Mouse (Mus musculus) hindbrain, embryonic 16.5 days (tissue): Measurements from ENCODE around the gene Adcy1. TPM values are rescaled to one million over a fixed set of nuclear protein-coding genes. Genes with fewer than 3 reads are reported as not detected.

Source experiments
- ATAC-seq: fragments of 200-750 bp; cut with Nextera tagmentation; 2 replicates; pipeline ENCODE4 v1.8.0; 2017; ENCODE audit warnings: moderate TSS enrichment, moderate library complexity
- H3K27ac ChIP-seq: fragments of 300-500 bp; sonication (generic); 2 replicates; pipeline ENCODE4 v1.5.1; 2014; ENCODE audit warnings: low read depth, mild to moderate bottlenecking, control low read depth, low read length, moderate library complexity
- H3K27me3 ChIP-seq: fragments of 300-500 bp; sonication (generic); replicated peaks from 2 replicates; pipeline ENCODE4 v1.6.1; 2014; ENCODE audit warnings: low read length; ENCODE audit not compliant: control insufficient read depth, insufficient read depth
- H3K36me3 ChIP-seq: fragments of 300-500 bp; sonication (generic); 2 replicates; pipeline ENCODE4 v1.6.1; 2014; ENCODE audit warnings: mild to moderate bottlenecking, low read length, moderate library complexity, mixed read lengths; ENCODE audit not compliant: control insufficient read depth, insufficient read depth
- H3K4me1 ChIP-seq: fragments of 300-500 bp; sonication (generic); 2 replicates; pipeline ENCODE4 v1.6.1; 2014; ENCODE audit warnings: low read depth, low read length; ENCODE audit not compliant: control insufficient read depth, insufficient read depth
- H3K4me2 ChIP-seq: fragments of 300-500 bp; sonication (generic); 2 replicates; pipeline ENCODE4 v1.6.1; 2014; ENCODE audit warnings: mild to moderate bottlenecking, low read length, control low read depth, moderate library complexity
- H3K4me3 ChIP-seq: fragments of 300-500 bp; sonication (generic); 2 replicates; pipeline ENCODE4 v1.5.1; 2014; ENCODE audit warnings: mild to moderate bottlenecking, low read length, control low read depth, moderate library complexity
- H3K9ac ChIP-seq: fragments of 300-500 bp; sonication (generic); 2 replicates; pipeline ENCODE4 v1.6.1; 2014; ENCODE audit warnings: low read depth, mild to moderate bottlenecking, control low read depth, low read length, moderate library complexity
- H3K9me3 ChIP-seq: fragments of 300-500 bp; sonication (generic); 2 replicates; pipeline ENCODE4 v1.6.1; 2014; ENCODE audit warnings: mild to moderate bottlenecking, low read length, moderate library complexity; ENCODE audit not compliant: control insufficient read depth
- WGBS: fragments of 180-500 bp; shearing (Covaris S2); extraction: QIAGEN DNeasy Blood & Tissue Kit; methylation state at CpG from one replicate; pipeline ENCODE4 v1.1.7; 2014; 5-methylcytosine and 5-hydroxymethylcytosine counted together
- polyA plus RNA-seq: library from polyadenylated mRNA; unstranded; fragments of >200 nt; fragmentation: Nextera tagmentation; extraction: Ambion mirVana; gene quantifications from 2 replicates; pipeline ENCODE4 v1.2.1, GENCODE M21; 2015

Gene Adcy1
- polyA plus RNA-seq, 1 experiment from 2014 or later, result 15.2 TPM

DNA sequence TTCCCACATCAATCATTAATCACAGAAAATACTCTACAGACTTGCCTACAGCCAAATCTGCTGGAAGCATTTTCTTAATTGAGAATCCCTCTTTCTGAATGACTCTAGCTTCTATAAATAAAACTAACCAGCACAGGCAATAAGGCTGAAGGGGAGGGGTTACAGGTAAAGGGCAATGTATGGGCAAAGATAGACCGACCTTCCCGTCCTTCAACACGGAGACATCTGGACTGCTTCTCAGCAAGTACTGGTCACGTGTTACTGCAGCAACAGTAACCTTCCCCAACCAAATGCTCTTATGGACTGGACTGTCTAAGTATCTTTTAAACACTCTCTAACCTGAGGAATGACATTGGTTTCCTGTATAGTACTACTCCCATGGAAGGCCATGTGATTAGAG, 9.6 kb upstream of the Adcy1 start:
- H3K36me3 ChIP-seq, result no peaks in the 10 kb centered on the region
- H3K4me3 ChIP-seq, result no peak overlapping the region
- H3K4me2 ChIP-seq, result no peak overlapping the region
- no peak overlapping the region for H3K27ac ChIP-seq
- 95% methylated on average over 4 of the region's 4 CpGs for WGBS
- H3K9ac ChIP-seq, result no peak overlapping the region
- H3K27me3 ChIP-seq, result no peaks in the 10 kb centered on the region; the same call in 1 of the 2 replicates
- H3K4me1 ChIP-seq, result peaks cover 13% of the 10 kb centered on the region
- H3K9me3 ChIP-seq, result no peaks in the 10 kb centered on the region
- ATAC-seq, result no peak

- no peak overlapping the region for H3K4me3 ChIP-seq
- no peaks in the 10 kb centered on the region for H3K36me3 ChIP-seq
- 82% methylated on average over 6 of the region's 6 CpGs for WGBS
- ATAC-seq, result no peak
- no peak overlapping the region for H3K27ac ChIP-seq
- H3K9ac ChIP-seq, result no peak overlapping the region
- H3K4me1 ChIP-seq, result peaks cover 13% of the 10 kb centered on the region
- no peak overlapping the region for H3K4me2 ChIP-seq
- H3K9me3 ChIP-seq, result no peaks in the 10 kb centered on the region
- H3K27me3 ChIP-seq, result no peaks in the 10 kb centered on the region; the same call in 1 of the 2 replicates
Measured at GRCm38 (mm10) chr11:7054662-7055265, 8.5 kb upstream of the Adcy1 start.

GRCm38 (mm10) chr11:7055455-7056017, 7.8 kb upstream of the Adcy1 start:
- Histone ChIP-seq H3K9me3 (no peaks in the 10 kb centered on the region), H3K4me3 (no peak overlapping the region), H3K4me2 (peak overlapping the region; percentile 23), H3K4me1 (peaks cover 13% of the 10 kb centered on the region), H3K9ac (peak overlapping the region; percentile 45; the same call in 1 of the 2 replicates), H3K27ac (peak overlapping the region; percentile 55; the same call in 1 of the 2 replicates), H3K36me3 (no peaks in the 10 kb centered on the region), H3K27me3 (no peaks in the 10 kb centered on the region; the same call in 1 of the 2 replicates)
- ATAC-seq, result peak; percentile 91
- 14% methylated on average over 14 of the region's 14 CpGs for WGBS

GRCm38 (mm10) chr11:7056121-7056520, 7.2 kb upstream of the Adcy1 start:
- WGBS, result 10% methylated on average over 11 of the region's 11 CpGs
- no peak overlapping the region for H3K4me3 ChIP-seq
- ATAC-seq, result peak; percentile 60
- peak overlapping the region; percentile 62 for H3K27ac ChIP-seq
- no peaks in the 10 kb centered on the region; the same call in 1 of the 2 replicates for H3K27me3 ChIP-seq
- H3K9me3 ChIP-seq, result no peaks in the 10 kb centered on the region
- H3K4me1 ChIP-seq, result peaks cover 13% of the 10 kb centered on the region
- no peaks in the 10 kb centered on the region for H3K36me3 ChIP-seq
- H3K4me2 ChIP-seq, result peak overlapping the region; percentile 20; the same call in 1 of the 2 replicates
- peak overlapping the region; percentile 32 for H3K9ac ChIP-seq

DNA sequence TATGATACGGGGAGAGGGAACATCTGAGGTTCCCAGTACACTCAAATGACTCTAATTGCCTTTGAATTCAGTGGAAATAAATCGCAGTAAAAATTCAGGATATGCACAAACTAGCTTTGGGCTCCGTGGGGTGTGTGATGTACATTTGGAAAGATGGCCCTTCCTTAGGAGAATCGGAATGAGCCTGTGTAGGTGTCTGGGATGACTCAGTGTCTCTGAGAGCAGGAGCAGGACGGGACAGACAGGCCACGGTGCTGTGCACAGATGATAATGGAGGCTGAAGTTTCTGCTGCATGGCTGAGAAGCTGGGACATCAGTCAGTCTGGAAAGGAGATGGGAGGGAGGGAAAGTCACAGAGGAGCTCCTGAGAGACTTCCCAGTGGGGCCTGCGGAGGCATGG, 5.5 kb upstream of the Adcy1 start:
- Histone ChIP-seq H3K4me1 (peaks cover 13% of the 10 kb centered on the region), H3K27me3 (no peaks in the 10 kb centered on the region; the same call in 1 of the 2 replicates), H3K36me3 (no peaks in the 10 kb centered on the region), H3K27ac (no peak overlapping the region), H3K4me2 (no peak overlapping the region), H3K9ac (no peak overlapping the region), H3K9me3 (no peaks in the 10 kb centered on the region), H3K4me3 (no peak overlapping the region)
- WGBS, result 85% methylated on average over 7 of the region's 7 CpGs
- ATAC-seq, result no peak

DNA sequence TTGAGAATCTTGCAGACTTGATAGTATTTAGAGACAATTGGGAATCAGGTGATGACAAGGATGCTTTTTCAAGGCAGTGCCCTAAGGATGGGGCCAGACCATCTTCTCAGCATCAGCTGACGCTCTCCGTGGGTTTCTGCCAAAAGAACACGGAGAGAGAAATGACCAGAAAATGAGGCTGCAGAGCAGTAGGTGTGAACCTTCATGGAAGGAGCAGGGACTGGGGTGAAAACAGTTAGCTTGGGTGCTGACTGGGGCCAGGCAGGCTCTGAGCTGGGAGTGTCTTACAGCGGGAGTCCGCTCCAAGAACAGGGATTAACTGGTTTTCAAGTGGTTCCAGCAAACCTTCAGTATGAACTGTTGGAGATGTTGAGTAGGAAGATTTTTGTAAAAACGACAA, 1.3 kb upstream of the Adcy1 start:
- Histone ChIP-seq H3K4me1 (peaks cover 16% of the 10 kb centered on the region), H3K9me3 (no peaks in the 10 kb centered on the region), H3K27ac (no peak overlapping the region), H3K27me3 (no peaks in the 10 kb centered on the region), H3K4me3 (no peak overlapping the region), H3K36me3 (no peaks in the 10 kb centered on the region), H3K4me2 (no peak overlapping the region), H3K9ac (no peak overlapping the region)
- no peak for ATAC-seq
- WGBS, result 35% methylated on average over 6 of the region's 6 CpGs

- Histone ChIP-seq H3K9ac (peak overlapping the region; percentile 75), H3K4me3 (peak overlapping the region; percentile 75), H3K27ac (peak overlapping the region; percentile 51; the same call in 1 of the 2 replicates), H3K4me1 (peaks cover 16% of the 10 kb centered on the region), H3K9me3 (no peaks in the 10 kb centered on the region), H3K27me3 (no peaks in the 10 kb centered on the region), H3K36me3 (no peaks in the 10 kb centered on the region), H3K4me2 (peak overlapping the region; percentile 83)
- ATAC-seq, result no peak
- 7% methylated on average over 10 of the region's 10 CpGs for WGBS
Measured at GRCm38 (mm10) chr11:7062566-7062965, 723 bp upstream of the Adcy1 start.

- Histone ChIP-seq H3K9ac (peak overlapping the region; percentile 81), H3K4me1 (peaks cover 16% of the 10 kb centered on the region)
- under 1% methylated on average over 34 of the region's 53 CpGs for WGBS
Measured at GRCm38 (mm10) chr11:7063681-7064267, 485 bp downstream of the Adcy1 start.

GRCm38 (mm10) chr11:7064484-7065185, 1.3 kb downstream of the Adcy1 start:
- H3K27ac ChIP-seq, result peak overlapping the region; percentile 76; the same call in 1 of the 2 replicates
- peak overlapping the region; percentile 81 for H3K9ac ChIP-seq
- no peaks in the 10 kb centered on the region for H3K36me3 ChIP-seq
- 4% methylated on average over 26 of the region's 26 CpGs for WGBS
- peak overlapping the region; percentile 86 for H3K4me2 ChIP-seq
- no peaks in the 10 kb centered on the region for H3K27me3 ChIP-seq
- peaks cover 16% of the 10 kb centered on the region for H3K4me1 ChIP-seq
- peak overlapping the region; percentile 75 for H3K4me3 ChIP-seq
- ATAC-seq, result no peak
- no peaks in the 10 kb centered on the region for H3K9me3 ChIP-seq

More at GRCm38 (mm10) chr11:7063681-7064267, 485 bp downstream of the Adcy1 start:
- H3K27me3 ChIP-seq, result no peaks in the 10 kb centered on the region
- H3K36me3 ChIP-seq, result no peaks in the 10 kb centered on the region
- peak overlapping the region; percentile 76 for H3K27ac ChIP-seq
- H3K4me2 ChIP-seq, result peak overlapping the region; percentile 86
- ATAC-seq, result peak; percentile 57
- H3K4me3 ChIP-seq, result peak overlapping the region; percentile 75
- H3K9me3 ChIP-seq, result no peaks in the 10 kb centered on the region
